Mouse (Mus musculus) liver, embryonic 16.5 days (tissue): ENCODE data around the gene Mknk2. TPM values are rescaled to one million over a fixed set of nuclear protein-coding genes. Genes with fewer than 3 reads are reported as not detected.

ENCODE experiments used
- polyA plus RNA-seq: library from polyadenylated mRNA; unstranded; fragments of >200 nt; fragmentation: Nextera tagmentation; extraction: Ambion mirVana; gene quantifications from 2 replicates; pipeline ENCODE4 v1.2.1, GENCODE M21; 2015

Mknk2 gene
- polyA plus RNA-seq, 1 experiment from 2014 or later: 54.4 TPM

Other genes starting within 250 kb of the Mknk2 start
- gene Tcf3, start 244.5 kb downstream of the Mknk2 start, polyA plus RNA-seq: 39.8 and 44.4 TPM in 2 replicates
- gene Onecut3, start 183.3 kb downstream of the Mknk2 start, polyA plus RNA-seq: 0.02 TPM in 1 of 2 replicates, not detected in the other
- 0.02 TPM in 1 of 2 replicates, not detected in the other for gene Atp8b3, start 139.0 kb downstream of the Mknk2 start, polyA plus RNA-seq
- gene Rexo1, start 116.6 kb downstream of the Mknk2 start, polyA plus RNA-seq: 10.9 and 12.1 TPM in 2 replicates
- 9.6 and 10.7 TPM in 2 replicates for gene Klf16, start 100.8 kb downstream of the Mknk2 start, polyA plus RNA-seq
- gene Abhd17a, start 87.8 kb downstream of the Mknk2 start, polyA plus RNA-seq: 31.4 and 35.9 TPM in 2 replicates
- 35.3 and 38.3 TPM in 2 replicates for gene Scamp4, start 75.2 kb downstream of the Mknk2 start, polyA plus RNA-seq
- gene Adat3, start 75.2 kb downstream of the Mknk2 start, polyA plus RNA-seq: 3.2 and 3.7 TPM in 2 replicates
- 1.2 and 1.5 TPM in 2 replicates for gene Gm49322, start 72.1 kb downstream of the Mknk2 start, polyA plus RNA-seq
- gene Csnk1g2, start 55.3 kb downstream of the Mknk2 start, polyA plus RNA-seq: 5.0 and 9.8 TPM in 2 replicates
- gene Btbd2, start 21.0 kb downstream of the Mknk2 start, polyA plus RNA-seq: 2.8 and 5.1 TPM in 2 replicates
- 26.1 and 27.4 TPM in 2 replicates for gene Mob3a, start 23.9 kb upstream of the Mknk2 start, polyA plus RNA-seq
- 9.3 and 10.4 TPM in 2 replicates for gene Izumo4, start 24.1 kb upstream of the Mknk2 start, polyA plus RNA-seq
- gene Ap3d1, start 64.2 kb upstream of the Mknk2 start, polyA plus RNA-seq: 20.9 and 21.2 TPM in 2 replicates
- gene Dot1l, start 77.1 kb upstream of the Mknk2 start, polyA plus RNA-seq: 6.0 and 7.5 TPM in 2 replicates
- gene Sf3a2, start 120.1 kb upstream of the Mknk2 start, polyA plus RNA-seq: 23.4 and 30.1 TPM in 2 replicates
- 61.4 and 64.7 TPM in 2 replicates for gene Plekhj1, start 120.5 kb upstream of the Mknk2 start, polyA plus RNA-seq
- 0.08 TPM in 1 of 2 replicates, not detected in the other for gene Amh, start 127.1 kb upstream of the Mknk2 start, polyA plus RNA-seq
- 0.54 and 1.2 TPM in 2 replicates for gene Jsrp1, start 135.4 kb upstream of the Mknk2 start, polyA plus RNA-seq
- gene Oaz1, start 148.5 kb upstream of the Mknk2 start, polyA plus RNA-seq: 1,363 and 1,382 TPM in 2 replicates
- not detected in 2 replicates for gene Lingo3, start 165.9 kb upstream of the Mknk2 start, polyA plus RNA-seq
- gene Lsm7, start 177.1 kb upstream of the Mknk2 start, polyA plus RNA-seq: 92.5 and 108 TPM in 2 replicates
- 60.4 and 65.3 TPM in 2 replicates for gene Sppl2b, start 177.2 kb upstream of the Mknk2 start, polyA plus RNA-seq
- 0.04 TPM in 1 of 2 replicates, not detected in the other for gene Tmprss9, start 193.7 kb upstream of the Mknk2 start, polyA plus RNA-seq
- 151 and 160 TPM in 2 replicates for gene Timm13, start 222.9 kb upstream of the Mknk2 start, polyA plus RNA-seq
- gene Lmnb2, start 240.1 kb upstream of the Mknk2 start, polyA plus RNA-seq: 10.3 TPM in 2 replicates